Mouse (Mus musculus): Measurements from ENCODE around the gene Helt.

DNA sequence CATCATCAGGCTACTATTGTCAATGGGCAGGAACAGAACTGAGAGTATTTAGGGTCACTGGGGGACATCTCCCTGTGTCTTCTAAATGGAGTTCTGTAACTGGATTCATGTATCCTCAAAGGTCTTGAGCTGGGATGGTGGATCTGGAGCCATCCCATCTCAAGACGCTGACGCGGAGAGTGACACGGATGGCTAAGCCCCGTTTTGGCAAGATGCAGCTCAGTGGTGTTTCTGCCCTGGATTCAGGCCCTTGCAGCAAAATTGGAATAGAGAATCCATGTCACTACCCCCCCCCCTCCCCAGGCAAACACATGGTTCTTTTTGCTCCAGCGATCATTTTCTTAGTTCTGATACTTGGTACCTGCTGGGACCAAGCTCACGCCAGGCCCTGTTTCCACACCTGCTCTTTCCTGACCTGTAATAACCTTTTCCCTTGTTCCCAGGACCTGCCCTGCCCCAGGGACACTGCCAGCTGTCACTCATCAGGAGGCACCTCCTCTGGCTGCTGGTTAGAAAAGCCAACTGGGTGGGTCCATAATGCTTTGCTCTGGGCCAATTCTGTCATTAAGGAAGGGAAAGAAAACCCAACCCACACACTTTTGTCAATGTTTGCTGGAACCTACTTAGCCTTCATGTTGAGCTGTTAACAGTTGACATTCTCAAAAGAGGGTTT is 38.1 kb upstream of the Helt start:
- TF ChIP-seq CTCF (IDR thresholded peaks at IDR 0.05; ENCODE audit: control insufficient read depth, insufficient read depth, insufficient replicate concordance, low read depth, low read length) (no peak), POLR2A (IDR thresholded peaks at IDR 0.05; ENCODE audit: control insufficient read depth, low read depth, low read length) (no peak)

Data from testis, adult 2 months (tissue).